Mouse (Mus musculus) forebrain, embryonic 14.5 days (tissue): ENCODE data around the gene Ercc4. TPM values are rescaled to one million over a fixed set of nuclear protein-coding genes. Genes with fewer than 3 reads are reported as not detected.

Experiments
- ATAC-seq: fragments of 200-750 bp; cut with Nextera tagmentation; 2 replicates; pipeline ENCODE4 v1.8.0; 2017; ENCODE audit warnings: mild to moderate bottlenecking, moderate library complexity
- DNase-seq: peaks from one replicate; pipeline ENCODE4 v3.0.0-alpha.2; 2015; ENCODE audit warnings: low spot score
- H3K27ac ChIP-seq: fragments of 300-500 bp; sonication (generic); 2 replicates; pipeline ENCODE4 v1.5.1; 2014; ENCODE audit warnings: low read depth, mild to moderate bottlenecking, control low read depth, low read length, moderate library complexity
- H3K27me3 ChIP-seq: fragments of 300-500 bp; sonication (generic); replicated peaks from 2 replicates; pipeline ENCODE4 v1.6.1; 2014; ENCODE audit warnings: low read length, control low read depth, mixed read lengths; ENCODE audit not compliant: control insufficient read depth, insufficient read depth
- H3K36me3 ChIP-seq: fragments of 300-500 bp; sonication (generic); 2 replicates; pipeline ENCODE4 v1.6.1; 2014; ENCODE audit warnings: low read length, control low read depth; ENCODE audit not compliant: control insufficient read depth, insufficient read depth
- H3K4me1 ChIP-seq: fragments of 300-500 bp; sonication (generic); 2 replicates; pipeline ENCODE4 v1.6.1; 2014; ENCODE audit warnings: antibody characterized with exemption, low read length, control low read depth; ENCODE audit not compliant: control insufficient read depth, insufficient read depth
- H3K4me2 ChIP-seq: fragments of 300-500 bp; sonication (generic); 2 replicates; pipeline ENCODE4 v1.6.1; 2014; ENCODE audit warnings: mild to moderate bottlenecking, control low read depth, low read length
- H3K4me3 ChIP-seq: fragments of 300-500 bp; sonication (generic); 2 replicates; pipeline ENCODE4 v1.5.1; 2014; ENCODE audit warnings: low read depth, low read length, control low read depth
- H3K9ac ChIP-seq: fragments of 300-500 bp; sonication (generic); 2 replicates; pipeline ENCODE4 v1.6.1; 2014; ENCODE audit warnings: mild to moderate bottlenecking, low read length, control low read depth, moderate library complexity
- H3K9me3 ChIP-seq: fragments of 300-500 bp; sonication (generic); replicated peaks from 2 replicates; pipeline ENCODE4 v1.6.1; 2016; ENCODE audit warnings: low read length, control low read depth, mixed read lengths; ENCODE audit not compliant: control insufficient read depth
- WGBS: fragments of 180-500 bp; shearing (Covaris S2); extraction: QIAGEN DNeasy Blood & Tissue Kit; methylation state at CpG from one replicate; pipeline ENCODE4 v1.1.7; 2014; 5-methylcytosine and 5-hydroxymethylcytosine counted together
- polyA plus RNA-seq: library from polyadenylated mRNA; unstranded; fragments of >200 nt; fragmentation: Nextera tagmentation; extraction: Ambion mirVana; gene quantifications from 2 replicates; pipeline ENCODE4 v1.2.1, GENCODE M21; 2014

Ercc4 gene
- polyA plus RNA-seq, 1 experiment from 2014 or later = 9.9 TPM

GRCm38 (mm10) chr16:13183182-13183742 is 73.8 kb downstream of the Ercc4 start:
- Histone ChIP-seq H3K36me3 (no peaks in the 10 kb centered on the region), H3K4me2 (no peak overlapping the region), H3K4me3 (no peak overlapping the region), H3K9me3 (no peaks in the 10 kb centered on the region), H3K27me3 (no peaks in the 10 kb centered on the region), H3K9ac (no peak overlapping the region), H3K4me1 (no peaks in the 10 kb centered on the region), H3K27ac (no peak overlapping the region)
- DNase-seq (no peak), ATAC-seq (no peak)
- WGBS = 86% methylated on average over 4 of the region's 4 CpGs

GRCm38 (mm10) chr16:13184381-13184780 is 74.9 kb downstream of the Ercc4 start:
- Histone ChIP-seq H3K4me3 (no peak overlapping the region), H3K27me3 (no peaks in the 10 kb centered on the region), H3K36me3 (no peaks in the 10 kb centered on the region), H3K4me2 (no peak overlapping the region), H3K27ac (no peak overlapping the region), H3K9me3 (no peaks in the 10 kb centered on the region), H3K4me1 (no peaks in the 10 kb centered on the region), H3K9ac (no peak overlapping the region)
- 90% methylated on average over 3 of the region's 3 CpGs for WGBS
- DNase-seq = no peak
- ATAC-seq = no peak

- H3K27ac ChIP-seq = no peak overlapping the region
- ATAC-seq (no peak), DNase-seq (peak; percentile 38)
- H3K36me3 ChIP-seq = no peaks in the 10 kb centered on the region
- no peaks in the 10 kb centered on the region for H3K27me3 ChIP-seq
- H3K4me1 ChIP-seq = no peaks in the 10 kb centered on the region
- H3K9ac ChIP-seq = no peak overlapping the region
- H3K4me3 ChIP-seq = no peak overlapping the region
- H3K4me2 ChIP-seq = no peak overlapping the region
- 46% methylated on average over 12 of the region's 12 CpGs for WGBS
- no peaks in the 10 kb centered on the region for H3K9me3 ChIP-seq
Measured at GRCm38 (mm10) chr16:13189430-13190107, 80.1 kb downstream of the Ercc4 start.

DNA sequence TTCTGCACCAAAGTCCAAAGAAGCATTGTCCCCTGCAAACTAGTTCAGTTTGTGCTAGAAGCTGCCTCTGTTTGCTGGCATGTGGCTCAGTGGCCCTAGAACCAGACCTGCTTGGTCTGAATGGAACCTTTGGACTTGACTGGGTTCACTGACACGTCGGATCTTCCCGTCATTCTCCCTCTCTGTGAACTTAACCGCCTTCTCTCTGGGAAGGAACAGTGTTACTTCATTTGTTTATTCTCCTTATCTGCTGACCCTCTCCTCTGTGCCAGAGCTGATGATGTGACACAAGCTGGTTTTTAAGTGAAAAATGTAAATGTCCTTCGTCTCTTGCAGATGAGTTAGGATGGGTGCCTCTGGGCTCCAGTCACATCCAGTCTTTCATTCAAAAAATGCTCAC is 81.0 kb downstream of the Ercc4 start:
- Histone ChIP-seq H3K36me3 (no peaks in the 10 kb centered on the region), H3K4me1 (no peaks in the 10 kb centered on the region), H3K4me3 (no peak overlapping the region), H3K9me3 (no peaks in the 10 kb centered on the region), H3K27me3 (no peaks in the 10 kb centered on the region), H3K27ac (no peak overlapping the region), H3K4me2 (no peak overlapping the region), H3K9ac (no peak overlapping the region)
- 87% methylated on average over 5 of the region's 5 CpGs for WGBS
- no peak for ATAC-seq
- DNase-seq = no peak

- H3K27me3 ChIP-seq = no peaks in the 10 kb centered on the region
- no peak for ATAC-seq
- H3K9me3 ChIP-seq = no peaks in the 10 kb centered on the region
- no peak overlapping the region for H3K9ac ChIP-seq
- no peak overlapping the region for H3K27ac ChIP-seq
- no peaks in the 10 kb centered on the region for H3K4me1 ChIP-seq
- H3K36me3 ChIP-seq = no peaks in the 10 kb centered on the region
- no peak overlapping the region for H3K4me3 ChIP-seq
- 77% methylated on average over 4 of the region's 4 CpGs for WGBS
- H3K4me2 ChIP-seq = no peak overlapping the region
- DNase-seq = no peak
Measured at GRCm38 (mm10) chr16:13191166-13191565, 81.7 kb downstream of the Ercc4 start.

DNA sequence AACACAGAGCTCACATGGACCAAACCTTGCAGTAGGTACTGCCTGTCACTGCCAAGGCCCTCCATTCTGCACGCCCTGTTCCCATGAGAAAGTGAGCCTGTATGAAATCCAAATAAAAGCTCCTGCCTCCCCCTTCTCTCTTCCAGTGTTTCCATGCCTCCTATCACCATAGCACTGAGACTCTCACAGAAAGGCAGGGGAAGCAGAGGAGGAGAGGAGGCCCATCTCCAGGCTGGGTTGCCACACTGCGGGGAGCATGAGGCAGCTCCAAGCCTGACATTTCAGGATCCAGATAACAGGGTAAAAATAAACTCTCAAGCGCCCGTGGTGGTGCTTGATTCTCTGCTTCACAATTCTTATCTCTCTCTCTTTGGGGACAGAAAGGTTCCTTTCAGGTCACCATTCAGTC is 84.2 kb downstream of the Ercc4 start:
- no peaks in the 10 kb centered on the region for H3K36me3 ChIP-seq
- 86% methylated on average over 4 of the region's 4 CpGs for WGBS
- no peaks in the 10 kb centered on the region for H3K9me3 ChIP-seq
- no peak overlapping the region for H3K4me3 ChIP-seq
- DNase-seq (no peak), ATAC-seq (no peak)
- no peaks in the 10 kb centered on the region for H3K27me3 ChIP-seq
- no peaks in the 10 kb centered on the region for H3K4me1 ChIP-seq
- H3K9ac ChIP-seq = no peak overlapping the region
- H3K4me2 ChIP-seq = no peak overlapping the region
- no peak overlapping the region for H3K27ac ChIP-seq

DNA sequence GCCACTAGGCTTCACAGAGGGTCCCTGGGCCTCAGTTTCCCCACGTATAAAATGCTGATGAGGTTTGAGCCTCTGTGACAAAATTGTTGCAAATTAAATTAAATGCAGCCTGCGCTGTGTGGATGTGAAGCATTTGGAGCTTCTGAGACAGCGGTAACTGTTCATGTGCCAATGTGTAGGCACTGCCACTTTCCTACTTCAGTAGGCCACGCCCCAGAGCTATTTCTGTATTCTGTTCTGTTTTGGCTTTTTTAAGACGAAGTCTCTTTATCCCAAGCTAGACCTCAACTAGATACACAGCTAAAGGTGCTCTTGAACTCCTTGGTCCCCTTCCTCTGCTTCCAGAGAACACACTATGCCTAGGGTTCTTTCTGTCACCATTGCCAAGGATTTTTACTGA is 85.4 kb downstream of the Ercc4 start:
- Histone ChIP-seq H3K9ac (no peak overlapping the region), H3K4me1 (no peaks in the 10 kb centered on the region), H3K27ac (no peak overlapping the region), H3K9me3 (no peaks in the 10 kb centered on the region), H3K4me2 (no peak overlapping the region), H3K27me3 (no peaks in the 10 kb centered on the region), H3K36me3 (no peaks in the 10 kb centered on the region), H3K4me3 (no peak overlapping the region)
- DNase-seq (no peak), ATAC-seq (no peak)
- WGBS = 85% methylated on average over 5 of the region's 5 CpGs

- 58% methylated on average over 5 of the region's 5 CpGs for WGBS
- H3K9me3 ChIP-seq = no peaks in the 10 kb centered on the region
- H3K4me1 ChIP-seq = no peaks in the 10 kb centered on the region
- no peaks in the 10 kb centered on the region for H3K36me3 ChIP-seq
- H3K27me3 ChIP-seq = no peaks in the 10 kb centered on the region
- H3K4me2 ChIP-seq = no peak overlapping the region
- no peak for ATAC-seq
- DNase-seq = peak; percentile 4
- H3K4me3 ChIP-seq = no peak overlapping the region
- no peak overlapping the region for H3K9ac ChIP-seq
- no peak overlapping the region for H3K27ac ChIP-seq
Measured at GRCm38 (mm10) chr16:13196626-13197025, 87.1 kb downstream of the Ercc4 start.

- DNase-seq (peak; percentile 31), ATAC-seq (no peak; the same call in 1 of the 2 replicates)
- H3K9me3 ChIP-seq = no peaks in the 10 kb centered on the region
Measured at GRCm38 (mm10) chr16:13197293-13197692, 87.8 kb downstream of the Ercc4 start.

More at GRCm38 (mm10) chr16:13197293-13197692, 87.8 kb downstream of the Ercc4 start:
- Histone ChIP-seq H3K4me3 (no peak overlapping the region), H3K9ac (no peak overlapping the region), H3K27ac (peak overlapping the region; percentile 62; the same call in 1 of the 2 replicates), H3K36me3 (no peaks in the 10 kb centered on the region), H3K27me3 (no peaks in the 10 kb centered on the region), H3K4me1 (no peaks in the 10 kb centered on the region), H3K4me2 (no peak overlapping the region)
- WGBS = 59% methylated on average over 5 of the region's 5 CpGs
